Mouse (Mus musculus) kidney, embryonic 16.5 days (tissue): Measurements from ENCODE around the gene Nosip. TPM values are rescaled to one million over a fixed set of nuclear protein-coding genes. Genes with fewer than 3 reads are reported as not detected.
"Not testable (repeated sequence)": the region's sequence is repeated elsewhere in the genome, so short reads cannot be mapped to it uniquely, and the experiment has no call there.

Source experiments
- ATAC-seq: fragments of 200-750 bp; cut with Nextera tagmentation; 2 replicates; pipeline ENCODE4 v1.8.0; 2017; ENCODE audit warnings: moderate TSS enrichment; ENCODE audit not compliant: low FRiP score, low TSS enrichment
- H3K27ac ChIP-seq: fragments of 300-500 bp; sonication (generic); 2 replicates; pipeline ENCODE4 v1.5.1; 2014; ENCODE audit warnings: low read length
- H3K27me3 ChIP-seq: fragments of 300-500 bp; sonication (generic); 2 replicates; pipeline ENCODE4 v1.6.1; 2014; ENCODE audit warnings: low read length, control low read depth, mixed read lengths; ENCODE audit not compliant: insufficient read depth
- H3K36me3 ChIP-seq: fragments of 300-500 bp; sonication (generic); 2 replicates; pipeline ENCODE4 v1.6.1; 2014; ENCODE audit warnings: low read length, control low read depth, mixed read lengths; ENCODE audit not compliant: insufficient read depth
- H3K4me1 ChIP-seq: fragments of 300-500 bp; sonication (generic); 2 replicates; pipeline ENCODE4 v1.6.1; 2014; ENCODE audit warnings: low read length, control low read depth, mixed read lengths; ENCODE audit not compliant: insufficient read depth
- H3K4me2 ChIP-seq: fragments of 300-500 bp; sonication (generic); replicated peaks from 2 replicates; pipeline ENCODE4 v1.6.1; 2014; ENCODE audit warnings: low read depth, low read length
- H3K4me3 ChIP-seq: fragments of 300-500 bp; sonication (generic); 2 replicates; pipeline ENCODE4 v1.5.1; 2014; ENCODE audit warnings: mild to moderate bottlenecking, low read length
- H3K9ac ChIP-seq: fragments of 300-500 bp; sonication (generic); replicated peaks from 2 replicates; pipeline ENCODE4 v1.6.1; 2014; ENCODE audit warnings: low read length
- H3K9me3 ChIP-seq: fragments of 300-500 bp; sonication (generic); 2 replicates; pipeline ENCODE4 v1.6.1; 2016; ENCODE audit warnings: low read length, control low read depth
- WGBS: fragments of 180-500 bp; shearing (Covaris S2); extraction: QIAGEN DNeasy Blood & Tissue Kit; methylation state at CpG from one replicate; pipeline ENCODE4 v1.1.7; 2014; 5-methylcytosine and 5-hydroxymethylcytosine counted together
- polyA plus RNA-seq: library from polyadenylated mRNA; unstranded; fragments of >200 nt; fragmentation: Nextera tagmentation; extraction: Ambion mirVana; gene quantifications from 2 replicates; pipeline ENCODE4 v1.2.1, GENCODE M21; 2015

Nosip gene
- polyA plus RNA-seq, 1 experiment from 2014 or later = 86.3 TPM

GRCm38 (mm10) chr7:45019031-45019571, 43.1 kb upstream of the Nosip start:
- WGBS = 22% methylated on average over 8 of the region's 8 CpGs
- ATAC-seq = no peak
- H3K27ac ChIP-seq = peak overlapping the region; percentile 89; the same call in 1 of the 2 replicates

GRCm38 (mm10) chr7:45020225-45020624, 42.0 kb upstream of the Nosip start:
- Histone ChIP-seq H3K9ac (0 out of 2 replicates have a peak overlapping the region, but pooled peaks have one; percentile 31), H3K4me1 (peaks cover 14% of the 10 kb centered on the region; the same call in 1 of the 2 replicates), H3K27ac (no peak overlapping the region), H3K36me3 (no peaks in the 10 kb centered on the region), H3K27me3 (no peaks in the 10 kb centered on the region), H3K9me3 (no peaks in the 10 kb centered on the region), H3K4me3 (no peak overlapping the region), H3K4me2 (no peak overlapping the region)
- 68% methylated on average over 9 of the region's 9 CpGs for WGBS
- ATAC-seq = no peak

More at GRCm38 (mm10) chr7:45019031-45019571, 43.1 kb upstream of the Nosip start:
- H3K4me3 ChIP-seq = peak overlapping the region; percentile 96
- H3K9me3 ChIP-seq = no peaks in the 10 kb centered on the region
- H3K9ac ChIP-seq = peak overlapping the region; percentile 18
- H3K4me1 ChIP-seq = peaks cover 21% of the 10 kb centered on the region
- H3K36me3 ChIP-seq = no peaks in the 10 kb centered on the region
- peak overlapping the region; percentile 89 for H3K4me2 ChIP-seq
- H3K27me3 ChIP-seq = no peaks in the 10 kb centered on the region

- H3K4me3 ChIP-seq, ATAC-seq, H3K27me3 ChIP-seq, H3K4me2 ChIP-seq, H3K27ac ChIP-seq, H3K9me3 ChIP-seq, H3K4me1 ChIP-seq, H3K9ac ChIP-seq: not testable (repeated sequence)
- peaks cover 20% of the 10 kb centered on the region for H3K36me3 ChIP-seq
- WGBS = 74% methylated on average over 5 of the region's 5 CpGs
These were observed 38.5 kb upstream of the Nosip start for GRCm38 (mm10) chr7:45023711-45024110.

GRCm38 (mm10) chr7:45024281-45025248, 37.7 kb upstream of the Nosip start:
- 86% methylated on average over 15 of the region's 15 CpGs for WGBS
- Histone ChIP-seq H3K36me3 (peaks cover 26% of the 10 kb centered on the region), H3K4me3 (no peak overlapping the region), H3K27me3 (no peaks in the 10 kb centered on the region), H3K4me1 (no peaks in the 10 kb centered on the region), H3K9me3 (no peaks in the 10 kb centered on the region), H3K4me2 (no peak overlapping the region), H3K9ac (no peak overlapping the region), H3K27ac (no peak overlapping the region; the same call in 1 of the 2 replicates)
- no peak for ATAC-seq

DNA sequence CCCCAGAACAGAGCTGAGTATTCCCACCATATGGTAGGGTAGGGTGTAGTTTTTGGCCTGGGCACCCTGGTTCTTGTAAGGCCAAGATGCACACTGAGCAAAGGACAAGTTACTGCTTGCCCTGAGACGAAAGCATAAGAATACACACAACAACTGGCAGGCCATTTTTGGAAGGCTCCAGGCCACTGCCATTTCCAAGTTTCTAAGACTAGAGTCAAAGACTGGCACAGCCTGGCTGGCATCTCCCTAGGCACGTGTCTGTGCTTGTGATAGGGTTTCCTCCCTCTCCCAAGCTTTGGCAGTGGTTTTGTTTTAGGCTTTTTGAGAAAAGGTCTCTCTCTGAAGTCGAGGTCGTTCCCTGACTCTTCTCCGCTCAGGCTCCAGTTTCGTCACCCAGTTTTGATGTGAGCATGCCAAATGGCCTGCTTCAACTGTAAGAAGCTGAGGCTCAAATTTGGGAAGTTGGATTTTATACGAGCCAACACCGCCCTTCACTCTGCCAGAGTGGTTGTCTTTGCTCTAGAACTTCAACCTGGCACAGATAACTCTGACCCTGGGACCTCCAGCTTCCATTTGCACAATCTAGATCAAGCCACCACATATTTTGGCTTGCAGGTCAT, 36.5 kb upstream of the Nosip start:
- Histone ChIP-seq H3K27ac (no peak overlapping the region), H3K4me2 (no peak overlapping the region), H3K4me1 (no peaks in the 10 kb centered on the region), H3K27me3 (no peaks in the 10 kb centered on the region), H3K4me3 (no peak overlapping the region), H3K9ac (no peak overlapping the region), H3K36me3 (peaks cover 38% of the 10 kb centered on the region), H3K9me3 (no peaks in the 10 kb centered on the region)
- ATAC-seq = no peak
- 78% methylated on average over 8 of the region's 8 CpGs for WGBS

- 63% methylated on average over 2 of the region's 2 CpGs for WGBS
- Histone ChIP-seq H3K4me1 (no peaks in the 10 kb centered on the region), H3K27me3 (no peaks in the 10 kb centered on the region), H3K27ac (no peak overlapping the region), H3K36me3 (peaks cover 43% of the 10 kb centered on the region), H3K9ac (no peak overlapping the region), H3K4me2 (no peak overlapping the region), H3K4me3 (no peak overlapping the region), H3K9me3 (no peaks in the 10 kb centered on the region)
- no peak for ATAC-seq
These were observed 36.0 kb upstream of the Nosip start for GRCm38 (mm10) chr7:45026256-45026655.

DNA sequence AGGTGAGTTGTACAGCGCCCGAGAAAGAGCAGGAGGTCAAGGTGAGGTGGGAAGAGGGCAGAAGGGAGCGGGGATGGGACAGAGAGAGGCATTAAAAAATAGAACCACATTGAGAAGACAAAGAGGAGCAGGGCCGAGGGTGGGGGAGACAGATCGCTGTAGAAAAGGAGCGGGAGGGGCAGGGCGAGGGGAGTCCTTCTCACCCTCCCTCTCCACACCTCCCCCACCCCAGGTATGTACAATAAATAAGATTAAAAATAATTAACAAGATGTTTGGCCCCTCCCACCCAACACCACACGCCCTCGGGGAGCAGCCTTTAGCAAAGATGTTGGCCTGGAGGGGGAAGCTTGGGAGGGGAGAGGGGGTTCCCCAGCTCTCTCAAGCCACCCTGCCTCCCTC, 34.5 kb upstream of the Nosip start:
- Histone ChIP-seq H3K4me3 (no peak overlapping the region), H3K27me3 (no peaks in the 10 kb centered on the region), H3K9ac (no peak overlapping the region), H3K9me3 (no peaks in the 10 kb centered on the region), H3K36me3 (peaks cover 57% of the 10 kb centered on the region), H3K27ac (no peak overlapping the region), H3K4me1 (no peaks in the 10 kb centered on the region), H3K4me2 (no peak overlapping the region)
- WGBS = 89% methylated on average over 9 of the region's 9 CpGs
- no peak for ATAC-seq

- Histone ChIP-seq H3K27ac (no peak overlapping the region), H3K9ac (no peak overlapping the region), H3K4me3 (no peak overlapping the region), H3K4me1 (no peaks in the 10 kb centered on the region), H3K9me3 (no peaks in the 10 kb centered on the region), H3K36me3 (peaks cover 63% of the 10 kb centered on the region), H3K4me2 (no peak overlapping the region), H3K27me3 (no peaks in the 10 kb centered on the region)
- 84% methylated on average over 11 of the region's 11 CpGs for WGBS
- ATAC-seq = no peak
These were observed 33.9 kb upstream of the Nosip start for GRCm38 (mm10) chr7:45028351-45028750.

- H3K9ac ChIP-seq = no peak overlapping the region
- H3K36me3 ChIP-seq = peaks cover 79% of the 10 kb centered on the region
- H3K4me2 ChIP-seq = no peak overlapping the region
- no peaks in the 10 kb centered on the region for H3K9me3 ChIP-seq
- H3K4me3 ChIP-seq = no peak overlapping the region
- no peak overlapping the region for H3K27ac ChIP-seq
- ATAC-seq = no peak
- WGBS = 95% methylated on average over 6 of the region's 6 CpGs
- no peaks in the 10 kb centered on the region for H3K4me1 ChIP-seq
- no peaks in the 10 kb centered on the region for H3K27me3 ChIP-seq
These were observed 32.2 kb upstream of the Nosip start for GRCm38 (mm10) chr7:45029995-45030394.
